Mouse (Mus musculus): ENCODE results near the gene Prox2. TPM values are rescaled to one million over a fixed set of nuclear protein-coding genes. Genes with fewer than 3 reads are reported as not detected.

Prox2 gene
- polyA plus RNA-seq, 1 experiment from 2014 or later: 4.6 TPM

- no peaks in the 10 kb centered on the region for H3K27me3 ChIP-seq (ENCODE audit: insufficient read depth, low read length)
- ATAC-seq (ENCODE audit: insufficient read depth): no peak
- no peaks in the 10 kb centered on the region for H3K9me3 ChIP-seq (ENCODE audit: low read depth, low read length)
- no peak for DNase-seq
- TF ChIP-seq CTCF (IDR thresholded peaks at IDR 0.05; ENCODE audit: low read depth): no peak
- H3K4me2 ChIP-seq: no peak overlapping the region
- no peak overlapping the region for H3K4me3 ChIP-seq (ENCODE audit: low read depth, low read length)
- H3K4me1 ChIP-seq (ENCODE audit: insufficient read depth): no peaks in the 10 kb centered on the region
- no peak overlapping the region for H3K27ac ChIP-seq (ENCODE audit: low read depth)
- peaks cover 69% of the 10 kb centered on the region for H3K36me3 ChIP-seq (ENCODE audit: insufficient read depth)
- H3K9ac ChIP-seq: no peak overlapping the region
These were observed 39.5 kb downstream of the Prox2 start for GRCm38 (mm10) chr12:85071043-85071442.

- Histone ChIP-seq H3K4me2 (no peak overlapping the region), H3K36me3 (ENCODE audit: insufficient read depth) (peaks cover 72% of the 10 kb centered on the region), H3K4me1 (ENCODE audit: insufficient read depth) (no peaks in the 10 kb centered on the region), H3K27ac (ENCODE audit: low read depth) (no peak overlapping the region), H3K9me3 (ENCODE audit: low read depth, low read length) (no peaks in the 10 kb centered on the region), H3K27me3 (ENCODE audit: insufficient read depth, low read length) (no peaks in the 10 kb centered on the region), H3K4me3 (ENCODE audit: low read depth, low read length) (no peak overlapping the region), H3K9ac (no peak overlapping the region)
- ATAC-seq (ENCODE audit: insufficient read depth) (no peak), DNase-seq (no peak)
- no peak for TF ChIP-seq CTCF (IDR thresholded peaks at IDR 0.05; ENCODE audit: low read depth)
- 52% methylated on average over 6 of the region's 6 CpGs for WGBS
These were observed 59.3 kb downstream of the Prox2 start for GRCm38 (mm10) chr12:85051218-85051617.

Other genes starting within 250 kb of the Prox2 start
- 6.8 and 6.9 TPM in 2 replicates for gene Ltbp2, start 234.2 kb downstream of the Prox2 start, polyA plus RNA-seq (2014; fragmentation: Nextera tagmentation; extraction: Ambion mirVana)
- 147 TPM in 2 replicates for gene Fcf1, start 139.9 kb downstream of the Prox2 start, polyA plus RNA-seq (2014; fragmentation: Nextera tagmentation; extraction: Ambion mirVana)
- 17.1 and 19.3 TPM in 2 replicates for gene Arel1, start 139.9 kb downstream of the Prox2 start, polyA plus RNA-seq (2014; fragmentation: Nextera tagmentation; extraction: Ambion mirVana)
- gene Ylpm1, start 114.4 kb downstream of the Prox2 start, polyA plus RNA-seq (2014; fragmentation: Nextera tagmentation; extraction: Ambion mirVana): 38.5 and 39.7 TPM in 2 replicates
- 112 and 115 TPM in 2 replicates for gene Dlst, start 74 bp upstream of the Prox2 start, polyA plus RNA-seq (2014; fragmentation: Nextera tagmentation; extraction: Ambion mirVana)
- gene Rps6kl1, start 40.5 kb upstream of the Prox2 start, polyA plus RNA-seq (2014; fragmentation: Nextera tagmentation; extraction: Ambion mirVana): 0.91 and 1.0 TPM in 2 replicates
- gene Pgf, start 67.0 kb upstream of the Prox2 start, polyA plus RNA-seq (2014; fragmentation: Nextera tagmentation; extraction: Ambion mirVana): 10.9 and 14.6 TPM in 2 replicates
- gene Eif2b2, start 108.7 kb upstream of the Prox2 start, polyA plus RNA-seq (2014; fragmentation: Nextera tagmentation; extraction: Ambion mirVana): 91.4 and 99.9 TPM in 2 replicates
- 8.8 and 10.2 TPM in 2 replicates for gene Mlh3, start 159.8 kb upstream of the Prox2 start, polyA plus RNA-seq (2014; fragmentation: Nextera tagmentation; extraction: Ambion mirVana)
- 37.6 and 42.7 TPM in 2 replicates for gene Acyp1, start 177.7 kb upstream of the Prox2 start, polyA plus RNA-seq (2014; fragmentation: Nextera tagmentation; extraction: Ambion mirVana)
- 0.93 and 1.1 TPM in 2 replicates for gene Zc2hc1c, start 177.8 kb upstream of the Prox2 start, polyA plus RNA-seq (2014; fragmentation: Nextera tagmentation; extraction: Ambion mirVana)
- 17.2 and 18.2 TPM in 2 replicates for gene Nek9, start 228.6 kb upstream of the Prox2 start, polyA plus RNA-seq (2014; fragmentation: Nextera tagmentation; extraction: Ambion mirVana)

Measured in lung, embryonic 14.5 days (tissue).